In genomic region chr5:147306638-147307397, GRCm38 (mm10) we compare ENCODE assay signal across 10 mouse cellular contexts. TPM values are rescaled to one million over a fixed set of nuclear protein-coding genes. Genes with fewer than 3 reads are reported as not detected.
DNase-seq lines count a peak whose midpoint lies in the region; ATAC-seq and TF ChIP-seq lines count a peak whose summit lies in the region.
"Had no signal": no experiment of that assay in that cellular context is flagged by ENCODE, and none has a peak within 500 bp of the region (broad histone marks: within the 10 kb centered on the region; RNA-seq: fewer than 3 reads in every experiment).

Gene Cdx2, minus strand, starts transcription at chr5:147307270.

- H3K4me3 ChIP-seq in heart, postnatal 0 days (ENCODE audit: low read depth, low read length) = peak within 1 kb of the TSS; percentile 11
- peak within 1 kb of the TSS; percentile 68 for H3K4me3 ChIP-seq in intestine, embryonic 16.5 days (ENCODE audit: low read length)
- H3K4me3 ChIP-seq in neural tube, embryonic 11.5 days (ENCODE audit: low read depth, low read length) = peak within 1 kb of the TSS; percentile 10

- peaks cover 100% of the 10 kb centered on the region for H3K27me3 ChIP-seq in heart, postnatal 0 days (ENCODE audit: control insufficient read depth, insufficient read depth, low read length)
- peaks cover 66% of the 10 kb centered on the region for H3K27me3 ChIP-seq in intestine, embryonic 16.5 days (replicated peaks; ENCODE audit: control insufficient read depth, insufficient read depth, low read length)
- H3K27me3 ChIP-seq in neural tube, embryonic 11.5 days (ENCODE audit: control insufficient read depth, insufficient read depth, low read length) = peaks cover 100% of the 10 kb centered on the region

- H3K9me3 ChIP-seq in heart, postnatal 0 days (replicated peaks; ENCODE audit: control insufficient read depth, low read length) = no peaks in the 10 kb centered on the region
- no peaks in the 10 kb centered on the region for H3K9me3 ChIP-seq in intestine, embryonic 16.5 days (ENCODE audit: control insufficient read depth, low read length)
- no peaks in the 10 kb centered on the region for H3K9me3 ChIP-seq in neural tube, embryonic 11.5 days (ENCODE audit: control insufficient read depth, low read length)

- H3K27ac ChIP-seq in heart, postnatal 0 days (ENCODE audit: low read depth) = no peak within 1 kb of the TSS
- peak within 1 kb of the TSS; percentile 96 for H3K27ac ChIP-seq in intestine, embryonic 16.5 days (ENCODE audit: low read length)
- H3K27ac ChIP-seq in neural tube, embryonic 11.5 days (ENCODE audit: low read depth, low read length) = no peak within 1 kb of the TSS

- no peaks in the 10 kb centered on the region for H3K4me1 ChIP-seq in heart, postnatal 0 days (ENCODE audit: control insufficient read depth, insufficient read depth)
- H3K4me1 ChIP-seq in intestine, embryonic 16.5 days (ENCODE audit: control insufficient read depth, insufficient read depth, low read length) = peaks cover 7% of the 10 kb centered on the region; the same call in 1 of the 2 replicates
- peaks cover 7% of the 10 kb centered on the region for H3K4me1 ChIP-seq in neural tube, embryonic 11.5 days (ENCODE audit: control insufficient read depth, insufficient read depth, low read length)

- H3K4me2 ChIP-seq in heart, postnatal 0 days (ENCODE audit: low read depth, low read length) = no peak within 1 kb of the TSS
- peak within 1 kb of the TSS; percentile 42 for H3K4me2 ChIP-seq in intestine, embryonic 16.5 days (ENCODE audit: low read depth, low read length)
- H3K4me2 ChIP-seq in neural tube, embryonic 11.5 days (ENCODE audit: low read depth) = no peak within 1 kb of the TSS

- H3K36me3 ChIP-seq in heart, postnatal 0 days (replicated peaks; ENCODE audit: control insufficient read depth, insufficient read depth, low read length) = no peaks in the 10 kb centered on the region
- no peaks in the 10 kb centered on the region for H3K36me3 ChIP-seq in intestine, embryonic 16.5 days (ENCODE audit: control insufficient read depth, insufficient read depth, low read length)
- no peaks in the 10 kb centered on the region for H3K36me3 ChIP-seq in neural tube, embryonic 11.5 days (ENCODE audit: control insufficient read depth, insufficient read depth, low read length)

- no peak for TF ChIP-seq CTCF in heart, postnatal 0 days (IDR thresholded peaks at IDR 0.05; ENCODE audit: low read depth)

- no peak for DNase-seq in heart, postnatal 0 days (ENCODE audit: low spot score)
- no peak for DNase-seq in heart, adult 11 months
- peak; percentile 48 for DNase-seq in embryo, embryonic 10.5 days (ENCODE audit: low spot score)
- DNase-seq in neural tube, embryonic 11.5 days (ENCODE audit: low spot score) = no peak
- DNase-seq in gastrocnemius, postnatal 4 days (ENCODE audit: low spot score in 2 of 2) = no peak
- no peak for DNase-seq in thymus, postnatal 25 days
- DNase-seq in gastrocnemius, postnatal 36 days = no peak
- DNase-seq: heart, postnatal 10 days; lung, postnatal 10 days had no signal

- no peak within 1 kb of the TSS for H3K9ac ChIP-seq in heart, postnatal 0 days (replicated peaks; ENCODE audit: low read depth, low read length)
- H3K9ac ChIP-seq in intestine, embryonic 16.5 days (ENCODE audit: low read depth, low read length) = peak within 1 kb of the TSS; percentile 92
- no peak within 1 kb of the TSS for H3K9ac ChIP-seq in neural tube, embryonic 11.5 days (ENCODE audit: low read length)

- no peak for TF ChIP-seq EP300 in heart, postnatal 0 days (IDR thresholded peaks at IDR 0.05; ENCODE audit: low read depth)

- 2% methylated on average over 63 of the region's 63 CpGs for WGBS in heart, postnatal 0 days
- WGBS in intestine, embryonic 16.5 days = under 1% methylated on average over 63 of the region's 63 CpGs
- under 1% methylated on average over 59 of the region's 63 CpGs for WGBS in neural tube, embryonic 11.5 days

- ATAC-seq in heart, postnatal 0 days (ENCODE audit: insufficient read depth, low read depth) = no peak
- peak; percentile 94 for ATAC-seq in intestine, embryonic 16.5 days
- no peak for ATAC-seq in neural tube, embryonic 11.5 days (ENCODE audit: insufficient read depth, low FRiP score, low TSS enrichment)

- intact Hi-C loops in gastrocnemius, postnatal 36 days (cut with DNase I) = no loop called here

RNA-seq across cellular contexts. Expression of gene Cdx2, which starts in this region (rescaled TPM):
- total RNA-seq in heart, postnatal 0 days (2014; rRNA removed; ENCODE audit: low replicate concordance) = not detected in 2 replicates
- not detected in 2 replicates for polyA plus RNA-seq in heart, postnatal 0 days (2015; fragmentation: Nextera tagmentation; extraction: Ambion mirVana)
- polyA plus RNA-seq in intestine, embryonic 16.5 days (2015; fragmentation: Nextera tagmentation; extraction: Ambion mirVana) = 42.1 and 46.2 TPM in 2 replicates
- polyA plus RNA-seq in neural tube, embryonic 11.5 days (2014; fragmentation: Nextera tagmentation; extraction: Ambion mirVana) = not detected in 2 replicates
- not detected for total RNA-seq in gastrocnemius, postnatal 4 days (2021)
- total RNA-seq in gastrocnemius, postnatal 36 days (2021) = not detected
- total RNA-seq: heart, postnatal 10 days had no signal

Comparison
In these comparisons a context has a peak if more than half of its experiments do, and no peak if none do; other contexts are left out.
1. RNA of gene Cdx2 (polyA plus RNA-seq): 42.1 to 46.2 TPM in intestine, embryonic 16.5 days; not detected in heart, postnatal 0 days and not detected in neural tube, embryonic 11.5 days; every median in the first group is over 10 times any median in the second.
2. H3K4me3 ChIP-seq: peak in every context shown above with its lines; median percentile 68 in intestine, embryonic 16.5 days; 11 in heart, postnatal 0 days; 10 in neural tube, embryonic 11.5 days.